Mouse (Mus musculus): ENCODE data around the gene Slc9a9. TPM values are rescaled to one million over a fixed set of nuclear protein-coding genes. Genes with fewer than 3 reads are reported as not detected.
A peak's percentile ranks its signal among the peaks of the same experiment; 100 is the strongest.

The Slc9a9 gene
- polyA plus RNA-seq, 1 experiment from 2014 or later: 8.6 TPM

DNA sequence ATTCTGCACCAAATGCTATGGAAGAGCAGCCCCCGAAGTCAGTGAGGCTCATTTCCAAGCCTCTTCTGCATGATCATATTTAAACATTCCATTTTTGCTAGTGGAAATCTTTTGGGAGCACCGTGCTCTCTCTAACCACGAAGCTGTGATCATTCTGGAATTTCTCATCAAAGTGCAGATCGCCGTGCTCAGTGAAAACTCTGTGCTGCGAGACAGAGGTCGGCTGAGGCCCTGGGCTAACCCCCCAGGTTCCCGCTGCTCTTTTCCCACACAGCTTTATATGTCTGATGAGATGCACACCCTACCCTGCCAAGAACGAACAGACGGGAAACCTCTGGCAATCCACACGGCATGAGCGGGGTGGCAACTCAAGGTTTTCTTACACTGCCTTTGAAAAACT is 406.1 kb downstream of the Slc9a9 start:
- Histone ChIP-seq H3K9ac (no peak overlapping the region), H3K4me2 (replicated peaks) (no peak overlapping the region), H3K36me3 (no peaks in the 10 kb centered on the region), H3K27me3 (replicated peaks) (no peaks in the 10 kb centered on the region), H3K4me3 (no peak overlapping the region), H3K4me1 (peaks cover 10% of the 10 kb centered on the region), H3K27ac (no peak overlapping the region), H3K9me3 (no peaks in the 10 kb centered on the region)
- WGBS: 79% methylated on average over 12 of the region's 12 CpGs
- no peak for ATAC-seq (ENCODE audit: low FRiP score, low read depth)

DNA sequence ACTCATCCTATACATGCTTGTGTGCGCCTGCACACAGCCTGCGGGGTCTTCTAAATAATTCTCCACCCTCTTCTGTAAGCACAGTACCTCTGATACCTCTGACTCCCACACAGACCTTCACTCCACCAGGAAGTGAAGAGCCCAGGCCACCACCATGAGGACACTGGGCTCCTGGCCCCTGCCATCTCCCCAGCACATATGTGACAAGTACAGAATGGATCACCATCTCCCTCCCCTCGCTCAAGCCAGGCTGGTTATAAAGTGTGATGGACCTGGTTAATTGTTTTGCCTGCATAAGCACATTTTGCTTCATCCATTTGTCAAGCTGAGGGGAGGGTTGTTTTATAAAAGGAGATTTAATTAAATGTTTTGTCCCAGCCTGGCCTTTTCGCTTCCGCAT is 408.2 kb downstream of the Slc9a9 start:
- Histone ChIP-seq H3K9ac (no peak overlapping the region), H3K27ac (no peak overlapping the region), H3K9me3 (no peaks in the 10 kb centered on the region), H3K4me2 (replicated peaks) (no peak overlapping the region), H3K27me3 (replicated peaks) (no peaks in the 10 kb centered on the region), H3K4me3 (no peak overlapping the region), H3K4me1 (peaks cover 10% of the 10 kb centered on the region), H3K36me3 (no peaks in the 10 kb centered on the region)
- no peak for ATAC-seq (ENCODE audit: low FRiP score, low read depth)
- WGBS: 75% methylated on average over 5 of the region's 5 CpGs

DNA sequence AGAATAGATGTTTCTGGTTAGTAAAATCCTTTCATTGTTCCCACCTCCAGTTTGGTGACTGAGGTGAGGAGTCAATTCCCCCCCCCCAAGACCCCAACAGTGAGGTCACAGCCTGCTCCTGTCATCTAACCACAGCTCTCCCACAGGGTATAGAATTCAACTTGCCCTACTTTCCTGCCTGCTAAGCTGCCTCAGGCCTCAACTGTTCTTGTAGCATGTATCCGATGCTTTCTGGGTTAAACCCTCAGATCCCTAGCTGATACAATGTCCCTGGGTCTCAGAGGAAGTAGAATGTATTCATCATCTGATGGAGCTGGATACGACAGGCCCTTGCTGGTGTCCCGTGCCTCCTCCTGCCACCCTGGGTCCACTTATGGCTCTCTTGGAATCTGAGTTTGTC is 408.9 kb downstream of the Slc9a9 start:
- H3K4me1 ChIP-seq: peaks cover 5% of the 10 kb centered on the region
- H3K9ac ChIP-seq: no peak overlapping the region
- H3K27ac ChIP-seq: no peak overlapping the region
- 71% methylated on average over 3 of the region's 3 CpGs for WGBS
- H3K9me3 ChIP-seq: no peaks in the 10 kb centered on the region
- no peak overlapping the region for H3K4me3 ChIP-seq
- H3K27me3 ChIP-seq (replicated peaks): no peaks in the 10 kb centered on the region
- H3K4me2 ChIP-seq (replicated peaks): no peak overlapping the region
- no peaks in the 10 kb centered on the region for H3K36me3 ChIP-seq
- ATAC-seq (ENCODE audit: low FRiP score, low read depth): no peak

DNA sequence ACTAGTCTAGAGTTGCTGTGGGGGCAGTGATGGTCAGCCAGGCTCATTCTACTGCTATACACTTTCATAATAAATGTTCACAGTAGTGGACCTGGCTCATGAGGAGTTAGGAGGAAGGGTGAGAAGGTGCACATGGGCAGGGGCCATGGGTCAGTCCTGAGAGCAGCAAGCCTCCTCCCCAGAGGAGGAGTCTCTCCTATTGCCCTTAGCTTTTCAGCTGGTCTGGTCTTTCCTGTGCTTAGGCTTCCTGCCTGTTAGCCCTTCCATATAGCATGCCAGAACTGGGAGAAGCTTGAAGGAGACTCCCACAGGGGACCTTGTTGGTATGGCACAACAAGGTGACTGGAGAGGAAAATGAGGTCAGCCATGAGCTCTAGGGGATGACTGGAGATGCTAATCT is 410.2 kb downstream of the Slc9a9 start:
- Histone ChIP-seq H3K27me3 (replicated peaks) (0 out of 2 replicates have a peak, but pooled peaks cover 4% of the 10 kb centered on the region), H3K9ac (no peak overlapping the region), H3K36me3 (no peaks in the 10 kb centered on the region), H3K4me3 (no peak overlapping the region), H3K4me2 (replicated peaks) (no peak overlapping the region), H3K4me1 (no peaks in the 10 kb centered on the region), H3K9me3 (no peaks in the 10 kb centered on the region), H3K27ac (no peak overlapping the region)
- ATAC-seq (ENCODE audit: low FRiP score, low read depth): no peak

DNA sequence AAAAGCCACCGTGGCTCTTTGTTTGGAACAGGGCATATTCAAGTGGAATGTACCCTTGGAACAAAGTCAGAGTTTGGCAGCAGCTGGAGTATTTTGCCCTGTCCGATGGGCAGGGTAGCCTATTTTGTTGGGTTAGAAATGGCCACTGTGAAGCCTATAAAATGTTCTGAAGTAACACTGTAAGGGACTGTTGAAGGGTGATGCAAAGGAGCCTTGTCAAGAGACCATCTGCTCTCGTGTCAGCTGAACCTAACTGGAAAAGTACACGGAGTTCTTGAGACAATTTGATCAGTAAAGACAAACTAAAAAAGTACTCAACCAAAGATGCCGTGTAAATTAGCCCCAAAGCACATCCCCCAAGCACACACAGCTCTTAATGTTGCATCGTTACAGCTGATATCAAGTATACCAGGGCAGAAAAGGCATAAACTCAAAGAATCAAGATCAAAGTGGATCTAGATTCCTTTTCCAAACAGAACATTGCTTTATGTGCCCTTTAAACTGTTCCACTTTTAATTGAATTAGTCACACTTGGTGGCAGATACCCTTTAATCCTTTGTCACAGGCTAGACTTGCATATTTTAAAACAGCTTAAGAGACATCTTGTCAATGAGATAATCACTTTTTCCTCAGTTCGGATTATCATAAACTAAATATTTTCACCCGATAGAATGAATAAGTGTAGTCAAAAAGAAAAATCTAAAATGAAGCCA is 416.6 kb downstream of the Slc9a9 start:
- no peak for ATAC-seq (ENCODE audit: low FRiP score, low read depth)
- 0 out of 2 replicates have a peak, but pooled peaks cover 4% of the 10 kb centered on the region for H3K27me3 ChIP-seq (replicated peaks)

DNA sequence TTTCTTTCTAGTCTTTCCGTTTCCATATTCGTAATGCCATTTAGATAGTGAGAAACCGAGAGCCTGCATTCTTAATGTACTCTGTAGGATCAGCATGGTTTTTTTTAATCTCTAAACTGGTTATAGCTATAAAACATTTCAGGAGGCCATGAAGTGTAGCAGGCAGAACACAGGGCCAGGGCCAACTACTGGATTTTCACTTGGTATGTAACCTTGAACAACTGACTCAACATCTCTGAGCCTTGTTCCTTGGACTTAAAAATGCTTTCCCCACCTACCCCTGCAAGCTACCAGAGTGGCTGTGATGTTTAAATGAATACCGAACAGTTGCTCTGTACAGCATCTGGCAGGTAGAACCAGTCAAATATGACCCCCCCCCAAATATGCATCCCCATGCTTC is 418.5 kb downstream of the Slc9a9 start:
- H3K27me3 ChIP-seq (replicated peaks): 0 out of 2 replicates have a peak, but pooled peaks cover 4% of the 10 kb centered on the region
- no peaks in the 10 kb centered on the region for H3K9me3 ChIP-seq
- 0 out of 2 replicates have a peak, but pooled peaks cover 4% of the 10 kb centered on the region for H3K4me1 ChIP-seq
- H3K27ac ChIP-seq: no peak overlapping the region
- no peak overlapping the region for H3K4me3 ChIP-seq
- no peak overlapping the region for H3K4me2 ChIP-seq (replicated peaks)
- H3K36me3 ChIP-seq: no peaks in the 10 kb centered on the region
- no peak for ATAC-seq (ENCODE audit: low FRiP score, low read depth)
- H3K9ac ChIP-seq: no peak overlapping the region
- 94% methylated on average over 4 of the region's 4 CpGs for WGBS

More for the DNA sequence above, 416.6 kb downstream of the Slc9a9 start:
- H3K27ac ChIP-seq: no peak overlapping the region
- no peaks in the 10 kb centered on the region for H3K9me3 ChIP-seq
- no peaks in the 10 kb centered on the region for H3K36me3 ChIP-seq
- no peak overlapping the region for H3K9ac ChIP-seq
- 38% methylated on average over 8 of the region's 8 CpGs for WGBS
- 0 out of 2 replicates have a peak, but pooled peaks cover 4% of the 10 kb centered on the region for H3K4me1 ChIP-seq
- H3K4me2 ChIP-seq (replicated peaks): no peak overlapping the region
- no peak overlapping the region for H3K4me3 ChIP-seq

DNA sequence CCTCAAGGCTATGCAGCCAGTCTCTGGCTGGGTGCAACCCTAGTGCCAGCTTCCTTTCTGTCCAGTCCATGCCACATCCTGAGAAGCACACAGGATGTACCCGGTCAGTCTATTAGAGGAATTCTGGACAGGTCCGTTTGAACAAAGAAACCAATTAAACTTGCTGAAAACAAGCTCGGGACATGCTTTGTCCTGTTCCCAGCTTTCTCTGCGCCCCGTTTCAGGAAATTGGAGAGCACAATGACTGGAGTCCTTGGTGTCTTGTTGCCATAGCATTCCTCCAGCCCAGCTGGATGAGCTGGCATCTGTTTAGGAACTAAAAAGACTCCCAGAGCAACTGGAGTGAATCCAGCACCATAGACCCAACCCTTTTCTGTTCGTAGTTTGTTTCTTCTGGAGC is 419.3 kb downstream of the Slc9a9 start:
- no peak overlapping the region for H3K9ac ChIP-seq
- no peaks in the 10 kb centered on the region for H3K36me3 ChIP-seq
- 22% methylated on average over 6 of the region's 6 CpGs for WGBS
- no peak overlapping the region for H3K4me3 ChIP-seq
- H3K4me2 ChIP-seq (replicated peaks): no peak overlapping the region
- H3K27me3 ChIP-seq (replicated peaks): 0 out of 2 replicates have a peak, but pooled peaks cover 2% of the 10 kb centered on the region
- H3K9me3 ChIP-seq: no peaks in the 10 kb centered on the region
- H3K4me1 ChIP-seq: 0 out of 2 replicates have a peak, but pooled peaks cover 4% of the 10 kb centered on the region
- ATAC-seq (ENCODE audit: low FRiP score, low read depth): 0 out of 2 replicates have a peak, but pooled peaks have one; percentile 33
- no peak overlapping the region for H3K27ac ChIP-seq

DNA sequence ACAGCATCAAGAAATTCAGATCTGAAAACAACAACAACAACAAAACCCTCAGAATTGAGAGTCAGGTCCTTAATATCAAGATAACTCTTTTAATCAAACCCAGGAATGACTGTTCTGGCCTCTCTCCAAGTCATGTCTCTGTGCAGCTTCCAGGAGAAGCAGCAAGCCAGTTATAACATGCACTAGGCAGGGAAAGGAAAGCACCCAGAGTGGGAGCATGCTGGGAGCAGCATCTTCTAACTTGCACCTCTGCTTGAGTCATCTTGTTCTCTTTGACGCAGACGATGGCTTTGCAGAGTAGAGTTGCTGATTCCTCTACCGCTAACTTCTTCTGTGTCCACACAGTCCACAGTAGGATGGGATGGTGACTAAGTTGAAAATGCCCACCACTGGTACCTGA is 426.8 kb downstream of the Slc9a9 start:
- 92% methylated on average over 3 of the region's 3 CpGs for WGBS
- Histone ChIP-seq H3K4me3 (no peak overlapping the region), H3K4me2 (replicated peaks) (no peak overlapping the region), H3K36me3 (no peaks in the 10 kb centered on the region), H3K9ac (no peak overlapping the region), H3K4me1 (no peaks in the 10 kb centered on the region), H3K27me3 (replicated peaks) (no peaks in the 10 kb centered on the region), H3K9me3 (no peaks in the 10 kb centered on the region), H3K27ac (no peak overlapping the region)
- no peak for ATAC-seq (ENCODE audit: low FRiP score, low read depth)

DNA sequence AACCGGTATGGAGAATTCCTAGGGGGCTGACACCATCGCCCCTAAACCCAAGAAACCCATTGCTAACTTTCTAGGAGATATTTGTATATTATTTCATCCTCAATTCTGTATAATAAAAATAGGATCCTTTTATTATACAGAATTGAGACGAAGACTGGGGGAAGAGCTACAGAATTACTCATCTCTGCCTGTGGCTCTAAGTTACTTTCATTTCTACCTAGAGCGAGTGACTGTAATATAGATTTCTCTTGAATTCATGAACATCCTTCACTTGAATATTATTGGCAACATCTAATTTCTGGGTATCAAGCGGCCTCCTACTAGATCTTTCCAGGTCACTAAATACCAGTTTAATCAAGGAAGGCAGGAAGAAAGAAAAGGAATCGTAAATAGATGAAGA is 436.1 kb downstream of the Slc9a9 start:
- no peaks in the 10 kb centered on the region for H3K4me1 ChIP-seq
- no peaks in the 10 kb centered on the region for H3K36me3 ChIP-seq
- no peak for ATAC-seq (ENCODE audit: low FRiP score, low read depth)
- H3K9ac ChIP-seq: no peak overlapping the region
- H3K27ac ChIP-seq: no peak overlapping the region
- no peak overlapping the region for H3K4me3 ChIP-seq
- no peaks in the 10 kb centered on the region for H3K27me3 ChIP-seq (replicated peaks)
- no peak overlapping the region for H3K4me2 ChIP-seq (replicated peaks)
- H3K9me3 ChIP-seq: no peaks in the 10 kb centered on the region
- WGBS: 94% methylated on average over 6 of the region's 6 CpGs

DNA sequence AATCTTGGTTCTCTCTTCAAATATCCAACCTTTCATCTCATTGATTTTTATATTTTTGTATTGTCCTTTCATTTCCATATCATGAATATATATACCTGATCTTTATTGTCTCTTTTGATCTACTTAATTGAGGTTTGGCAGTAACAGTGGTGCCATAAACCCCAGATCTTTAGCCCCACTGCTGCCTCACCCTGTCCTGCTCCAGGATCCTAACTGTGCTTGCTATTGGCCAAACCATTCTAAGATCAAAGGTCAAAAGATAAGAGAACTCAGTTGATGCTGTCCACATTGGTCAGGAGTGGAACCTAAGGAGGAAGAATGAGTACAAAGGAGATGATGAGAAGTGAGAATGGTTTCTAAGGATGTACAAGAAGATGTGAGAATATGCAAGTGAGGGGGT is 440.1 kb downstream of the Slc9a9 start:
- ATAC-seq (ENCODE audit: low FRiP score, low read depth): no peak
- Histone ChIP-seq H3K9ac (no peak overlapping the region), H3K9me3 (no peaks in the 10 kb centered on the region), H3K4me3 (no peak overlapping the region), H3K27me3 (replicated peaks) (no peaks in the 10 kb centered on the region), H3K4me1 (no peaks in the 10 kb centered on the region), H3K4me2 (replicated peaks) (no peak overlapping the region), H3K36me3 (no peaks in the 10 kb centered on the region), H3K27ac (no peak overlapping the region)

DNA sequence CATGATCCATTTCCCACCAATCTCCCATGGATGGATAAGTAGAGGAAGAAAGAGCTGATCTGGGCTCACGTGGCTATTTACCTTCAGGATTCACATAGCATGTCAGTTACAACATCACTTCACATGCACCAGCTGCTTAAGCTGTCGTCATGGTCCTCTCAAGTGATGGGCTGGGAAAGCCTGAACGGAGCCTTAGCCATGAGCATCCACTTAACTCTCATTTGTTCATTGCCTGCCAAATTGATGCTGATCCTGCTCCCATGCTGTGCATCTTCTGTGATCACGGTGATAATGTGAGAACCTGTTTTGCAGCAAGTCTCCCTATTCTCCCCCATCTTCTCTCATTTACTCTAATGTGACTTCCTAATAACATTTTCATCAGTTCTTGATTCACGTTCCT is 441.1 kb downstream of the Slc9a9 start:
- Histone ChIP-seq H3K27ac (no peak overlapping the region), H3K4me2 (replicated peaks) (no peak overlapping the region), H3K27me3 (replicated peaks) (no peaks in the 10 kb centered on the region), H3K9me3 (no peaks in the 10 kb centered on the region), H3K36me3 (no peaks in the 10 kb centered on the region), H3K4me3 (no peak overlapping the region), H3K9ac (no peak overlapping the region), H3K4me1 (no peaks in the 10 kb centered on the region)
- no peak for ATAC-seq (ENCODE audit: low FRiP score, low read depth)
- WGBS: 74% methylated on average over 5 of the region's 5 CpGs

DNA sequence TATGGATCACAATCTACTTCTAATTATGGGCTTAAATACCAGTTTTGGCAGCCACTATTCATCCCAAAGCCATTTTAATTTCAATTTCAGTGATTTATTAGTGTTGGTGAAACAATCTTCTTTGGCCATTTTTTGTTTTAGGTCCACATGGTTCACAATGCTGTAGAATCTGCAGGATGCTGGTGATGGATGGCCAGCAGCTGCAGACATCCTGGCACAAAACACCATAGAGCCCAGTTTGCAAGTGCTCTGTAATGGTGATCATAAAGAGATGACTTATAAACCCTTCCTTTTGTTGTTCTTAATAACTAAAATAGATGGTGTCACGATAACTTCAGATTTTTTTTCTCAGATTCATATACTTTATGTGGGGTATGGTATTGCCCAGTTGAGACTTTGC is 442.0 kb downstream of the Slc9a9 start:
- no peak overlapping the region for H3K4me2 ChIP-seq (replicated peaks)
- H3K36me3 ChIP-seq: no peaks in the 10 kb centered on the region
- ATAC-seq (ENCODE audit: low FRiP score, low read depth): no peak
- H3K9ac ChIP-seq: no peak overlapping the region
- H3K4me1 ChIP-seq: no peaks in the 10 kb centered on the region
- 98% methylated on average over 1 of the region's 1 CpGs for WGBS
- H3K27me3 ChIP-seq (replicated peaks): no peaks in the 10 kb centered on the region
- no peak overlapping the region for H3K27ac ChIP-seq
- H3K4me3 ChIP-seq: no peak overlapping the region
- H3K9me3 ChIP-seq: no peaks in the 10 kb centered on the region
